Mouse (Mus musculus) kidney, adult 2 months (tissue): ENCODE results near the gene Dennd2d.

Experiments used
- CTCF ChIP-seq: fragments of 200-500 bp; conservative IDR thresholded peaks from 2 replicates; pipeline ENCODE4 v1.5.1; 2011; ENCODE audit warnings: low read depth, mild to moderate bottlenecking, control low read depth, low read length, moderate library complexity, mixed read lengths; ENCODE audit not compliant: insufficient read depth, insufficient read length
- POLR2A ChIP-seq: fragments of 200-500 bp; IDR thresholded peaks from one replicate; pipeline ENCODE4 v1.6.1; 2011; ENCODE audit warnings: low read depth, low read length, control low read depth

DNA sequence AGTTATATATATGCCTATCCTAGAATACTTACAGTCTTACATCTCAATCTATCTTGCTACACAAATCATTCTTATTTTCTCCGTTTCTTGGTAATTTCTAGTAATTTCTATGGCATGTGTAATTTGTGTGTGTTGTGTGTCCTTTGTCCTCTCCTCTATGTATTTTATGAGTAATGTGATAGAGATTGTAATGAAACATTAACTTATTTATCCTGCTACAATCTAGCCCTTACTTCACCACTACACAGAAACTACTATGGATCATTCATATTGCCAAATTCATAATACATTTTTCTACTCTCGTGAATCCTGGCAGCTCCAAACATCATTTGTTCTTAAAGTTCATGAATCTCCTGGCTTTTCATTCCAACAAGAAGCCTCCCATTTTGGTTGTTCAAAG lies 45.8 kb downstream of the Dennd2d start:
- TF ChIP-seq POLR2A (no peak), CTCF (no peak)
